Mouse (Mus musculus): ENCODE measurements around the gene Cyp4a12a.
A peak's percentile ranks its signal among the peaks of the same experiment; 100 is the strongest.
"Not testable (repeated sequence)": the region's sequence is repeated elsewhere in the genome, so short reads cannot be mapped to it uniquely, and the experiment has no call there.

Cyp4a12a gene

GRCm38 (mm10) chr4:115298746-115299145 is at the start of gene Cyp4a12a:
Gene Cyp4a12a, plus strand, starts transcription at chr4:115299046.
- not testable (repeated sequence) for DNase-seq (ENCODE audit: low read depth)

GRCm38 (mm10) chr4:115264687-115265569 is 33.9 kb upstream of the Cyp4a12a start:
- not testable (repeated sequence) for DNase-seq (ENCODE audit: low read depth)

GRCm38 (mm10) chr4:115278215-115278982 is 20.4 kb upstream of the Cyp4a12a start:
- DNase-seq (ENCODE audit: low read depth), result not testable (repeated sequence)

- DNase-seq (ENCODE audit: low read depth), result peak; percentile 53
Observed at GRCm38 (mm10) chr4:115280342-115280741, 18.5 kb upstream of the Cyp4a12a start.

DNA sequence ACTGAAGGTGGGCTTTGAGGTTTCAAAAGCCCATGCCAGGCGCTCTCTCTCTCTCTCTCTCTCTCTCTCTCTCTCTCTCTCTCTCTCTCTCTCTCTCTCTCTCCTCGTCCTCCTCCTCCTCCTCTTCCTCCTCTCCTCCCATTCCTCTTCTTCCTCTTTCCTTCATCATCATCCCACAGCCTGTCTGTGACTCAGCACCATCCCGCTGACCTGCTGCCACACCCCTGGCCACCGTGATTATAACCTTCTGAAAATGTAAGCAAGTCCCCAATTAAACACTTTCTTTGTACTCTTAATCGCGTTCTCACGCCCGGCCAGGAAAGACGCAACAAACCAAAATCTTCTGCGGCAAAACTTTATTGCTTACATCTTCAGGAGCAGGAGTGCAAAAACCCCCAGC is 18.1 kb upstream of the Cyp4a12a start:
- DNase-seq (ENCODE audit: low read depth), result not testable (repeated sequence)

- not testable (repeated sequence) for DNase-seq (ENCODE audit: low read depth)
Observed at GRCm38 (mm10) chr4:115281231-115281767, 17.5 kb upstream of the Cyp4a12a start.

DNA sequence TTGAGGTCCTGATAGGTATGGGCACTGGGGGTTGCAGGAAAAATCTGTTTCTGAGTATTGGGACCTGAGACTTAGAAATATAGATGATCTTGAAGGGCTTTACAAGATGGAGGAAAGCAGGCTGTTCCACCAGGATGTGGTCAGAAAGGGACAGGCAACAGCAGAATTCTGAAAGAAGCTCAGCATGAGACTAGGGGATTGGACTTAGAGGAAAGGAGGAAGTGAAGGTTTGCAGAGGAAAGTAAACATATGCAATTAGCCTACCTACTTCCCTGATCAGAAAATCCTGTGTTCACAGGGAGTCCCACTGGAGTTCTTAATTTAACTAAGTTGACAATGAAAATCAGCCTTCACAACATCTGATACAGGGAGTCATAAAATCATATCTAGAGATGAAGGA is 26.9 kb downstream of the Cyp4a12a start:
- not testable (repeated sequence) for DNase-seq (ENCODE audit: low read depth)

GRCm38 (mm10) chr4:115365624-115366023 is 66.8 kb downstream of the Cyp4a12a start:
- not testable (repeated sequence) for DNase-seq (ENCODE audit: low read depth)

DNA sequence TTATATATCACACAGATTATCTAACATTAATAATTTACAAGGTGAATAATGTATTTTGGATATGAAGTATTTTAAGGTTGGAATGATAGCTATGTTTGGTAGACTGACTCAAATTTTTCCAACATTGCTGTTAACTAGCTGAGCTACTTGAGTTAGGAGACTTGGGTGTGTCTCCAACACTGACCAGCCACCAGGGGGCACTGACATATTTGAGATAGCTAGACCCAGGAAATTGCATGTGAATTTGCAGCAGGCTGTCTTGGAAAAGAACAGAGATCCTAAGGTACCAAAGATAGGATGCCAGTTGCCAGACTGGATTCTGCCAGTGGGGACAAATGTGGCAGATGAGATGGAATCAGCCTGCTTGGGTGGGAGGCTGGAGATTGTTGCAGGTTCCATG is 69.2 kb downstream of the Cyp4a12a start:
- DNase-seq (ENCODE audit: low read depth), result peak; percentile 11
